Mouse (Mus musculus): Measurements from ENCODE around the gene Lrrc8d.
"Not testable (repeated sequence)": the region's sequence is repeated elsewhere in the genome, so short reads cannot be mapped to it uniquely, and the experiment has no call there.

The Lrrc8d gene

GRCm38 (mm10) chr5:105858754-105859694 is 159.3 kb downstream of the Lrrc8d start:
- no peak for DNase-seq (ENCODE audit: low read depth, low spot score)

DNA sequence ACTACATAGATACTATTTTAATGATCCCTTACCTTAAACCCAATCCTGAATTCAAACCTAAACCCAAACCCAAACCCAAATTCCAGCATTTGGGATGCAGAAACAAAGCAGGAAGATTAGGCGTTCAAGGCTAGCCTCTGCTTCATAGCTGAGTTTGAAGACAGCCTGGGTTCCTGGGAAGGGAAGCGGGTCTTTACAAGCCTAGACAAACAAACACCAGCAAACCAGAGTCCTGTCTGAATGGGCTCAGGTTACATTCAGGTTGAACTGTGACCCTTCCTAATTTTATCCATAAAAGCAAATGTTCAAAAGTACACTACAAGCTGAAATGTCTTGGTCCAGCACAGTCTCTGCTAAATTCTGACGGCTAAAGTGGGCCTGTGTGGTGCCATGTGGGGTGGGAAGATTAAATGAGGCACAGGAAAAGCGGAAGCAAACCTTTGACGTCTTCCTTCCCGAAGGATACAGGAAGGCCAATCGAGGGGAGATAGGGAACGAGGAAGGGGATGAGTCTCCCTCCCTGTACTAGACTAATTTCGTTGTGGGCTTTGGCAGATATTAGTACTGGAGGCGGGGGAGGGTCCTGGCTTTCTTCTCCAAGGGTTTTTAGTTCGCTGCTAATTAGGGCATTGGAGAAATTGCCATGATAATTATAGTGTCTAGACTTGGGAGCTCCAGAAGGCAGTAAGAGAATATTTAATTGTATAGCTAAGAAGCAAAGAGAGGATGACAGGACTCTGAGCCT is 160.1 kb downstream of the Lrrc8d start:
- DNase-seq (ENCODE audit: low read depth, low spot score): no peak

DNA sequence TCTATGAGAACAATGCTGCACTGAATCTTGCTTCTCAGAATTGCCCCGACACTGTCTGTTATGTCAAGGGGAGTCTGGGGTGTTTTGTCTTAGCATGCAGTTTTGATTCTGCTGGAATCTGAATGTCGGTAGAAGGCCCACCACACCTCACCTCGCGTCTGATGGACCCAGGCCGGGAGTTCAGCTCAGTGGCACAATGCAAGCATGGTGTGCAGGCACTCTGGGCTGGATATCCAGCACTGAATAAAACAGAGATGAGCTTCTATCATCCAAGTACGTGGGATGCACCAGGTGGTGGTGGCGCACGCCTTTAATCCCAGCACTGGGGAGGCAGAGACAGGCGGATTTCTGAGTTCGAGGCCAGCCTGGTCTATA is 160.7 kb downstream of the Lrrc8d start:
- DNase-seq (ENCODE audit: low read depth, low spot score): no peak

DNA sequence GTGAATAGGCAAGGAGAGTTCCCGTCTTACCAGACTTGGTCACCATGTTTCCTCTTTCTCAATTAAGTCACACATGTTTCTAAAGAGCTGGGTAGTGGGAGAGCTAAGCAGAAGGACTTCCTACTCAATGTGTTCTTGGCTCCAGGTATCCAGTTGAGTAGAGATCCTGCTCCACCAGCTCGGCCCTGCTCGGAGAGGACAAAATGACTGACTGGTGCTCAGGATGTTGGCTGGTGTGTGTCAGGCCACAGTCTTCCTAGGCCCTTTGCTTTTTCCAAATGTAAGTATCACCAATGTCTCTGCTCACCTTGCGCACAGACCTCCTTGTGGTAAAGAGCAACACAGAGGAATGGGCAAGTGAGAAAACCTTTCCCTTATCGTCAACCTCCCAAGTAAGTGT is 161.8 kb downstream of the Lrrc8d start:
- DNase-seq (ENCODE audit: low read depth, low spot score): no peak

GRCm38 (mm10) chr5:105865110-105865628 is 165.4 kb downstream of the Lrrc8d start:
- not testable (repeated sequence) for DNase-seq (ENCODE audit: low read depth, low spot score)

GRCm38 (mm10) chr5:105867427-105867826 is 167.7 kb downstream of the Lrrc8d start:
- no peak for DNase-seq (ENCODE audit: low read depth, low spot score)

DNA sequence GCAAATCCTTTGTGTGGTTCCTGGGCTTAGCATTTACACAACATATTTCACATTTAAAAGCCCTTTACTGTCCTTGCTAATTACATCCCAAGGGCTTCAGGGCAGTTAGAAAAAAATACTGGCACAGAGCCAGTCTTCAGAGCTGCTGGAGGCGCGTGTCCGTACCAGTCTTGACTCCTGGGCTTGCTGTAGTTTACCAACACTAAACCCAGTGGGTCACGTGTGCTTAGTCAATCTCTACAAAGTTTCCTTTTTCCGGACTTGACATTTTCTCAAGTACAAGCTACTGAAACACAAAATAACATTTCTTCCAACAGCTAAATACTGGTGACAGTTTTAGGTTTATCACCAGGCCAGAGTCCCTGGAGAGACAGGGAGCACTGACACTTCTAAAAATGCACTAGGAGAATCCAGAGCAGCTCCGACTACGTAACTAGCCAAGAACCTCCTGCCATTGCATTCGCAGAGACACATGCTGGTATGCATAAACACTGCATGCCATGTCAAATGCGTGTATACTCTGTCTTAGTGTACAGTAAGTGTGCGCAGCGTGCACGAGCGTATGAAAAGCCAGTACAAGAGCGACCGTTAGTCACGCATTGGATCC is 168.2 kb downstream of the Lrrc8d start:
- DNase-seq (ENCODE audit: low read depth, low spot score): no peak

- peak; percentile 67 for DNase-seq (ENCODE audit: low read depth, low spot score)
Observed at GRCm38 (mm10) chr5:105868593-105868992, 168.8 kb downstream of the Lrrc8d start.

DNA sequence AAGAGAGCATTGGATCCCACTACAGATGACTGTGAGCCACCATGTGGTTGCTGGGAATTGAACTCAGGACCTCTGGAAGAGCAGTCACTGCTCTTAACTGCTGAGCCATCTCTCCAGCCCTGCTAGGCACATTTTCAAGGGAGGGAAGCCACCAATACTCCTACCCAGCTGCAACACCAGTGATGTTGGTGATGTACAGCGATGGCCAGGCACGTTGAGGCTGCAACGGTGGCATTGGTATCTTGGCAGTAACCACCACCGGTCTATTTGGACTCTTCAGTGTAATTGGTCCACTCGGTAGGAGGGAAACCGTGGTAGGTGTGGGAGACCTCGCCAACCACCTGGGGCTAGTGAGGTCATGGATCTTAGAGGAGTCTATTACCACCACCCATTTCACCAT is 170.0 kb downstream of the Lrrc8d start:
- DNase-seq (ENCODE audit: low read depth, low spot score): no peak

DNA sequence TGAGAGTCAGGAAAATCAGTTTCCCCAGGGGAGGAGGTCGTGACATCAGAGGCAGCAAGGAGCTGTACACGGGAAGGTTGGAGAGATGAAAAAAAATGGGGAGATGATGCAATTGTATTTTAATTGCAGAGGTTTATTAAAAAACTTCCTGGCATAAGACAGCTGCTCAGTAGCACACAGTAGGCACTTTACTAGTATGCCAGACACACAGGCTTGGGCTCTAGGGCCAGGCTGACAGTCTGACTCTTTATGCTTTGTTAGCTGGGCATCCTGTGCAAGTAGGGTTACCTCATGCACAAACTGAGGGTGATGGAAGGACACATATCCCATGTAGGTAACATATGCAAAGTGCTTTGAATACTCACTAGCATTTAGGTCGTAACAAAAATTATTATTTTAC is 171.4 kb downstream of the Lrrc8d start:
- no peak for DNase-seq (ENCODE audit: low read depth, low spot score)

GRCm38 (mm10) chr5:105872176-105872575 is 172.4 kb downstream of the Lrrc8d start:
- no peak for DNase-seq (ENCODE audit: low read depth, low spot score)

GRCm38 (mm10) chr5:105872916-105873315 is 173.1 kb downstream of the Lrrc8d start:
- DNase-seq (ENCODE audit: low read depth, low spot score): no peak

- no peak for DNase-seq (ENCODE audit: low read depth, low spot score)
Observed at GRCm38 (mm10) chr5:105873774-105874173, 174.0 kb downstream of the Lrrc8d start.

DNA sequence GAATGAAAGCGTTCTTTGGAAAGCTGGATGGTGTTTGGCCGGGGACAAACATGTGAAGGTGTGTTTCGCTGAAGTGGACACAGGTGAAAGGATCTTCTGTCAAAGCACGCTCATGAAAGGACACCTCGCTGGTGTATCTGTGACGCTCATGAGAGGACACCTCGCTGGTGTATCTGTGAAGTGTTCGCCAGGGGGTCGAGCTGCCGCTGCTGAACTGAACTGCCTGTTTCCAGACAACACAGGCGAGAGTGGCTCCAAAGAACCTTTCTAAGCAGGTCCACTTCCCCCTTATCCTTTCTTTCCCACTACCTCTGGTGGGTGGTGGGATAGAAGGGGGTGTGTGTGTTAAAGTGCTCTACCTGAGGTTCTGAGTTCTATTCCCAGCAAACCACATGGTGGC is 174.7 kb downstream of the Lrrc8d start:
- DNase-seq (ENCODE audit: low read depth, low spot score): no peak

DNA sequence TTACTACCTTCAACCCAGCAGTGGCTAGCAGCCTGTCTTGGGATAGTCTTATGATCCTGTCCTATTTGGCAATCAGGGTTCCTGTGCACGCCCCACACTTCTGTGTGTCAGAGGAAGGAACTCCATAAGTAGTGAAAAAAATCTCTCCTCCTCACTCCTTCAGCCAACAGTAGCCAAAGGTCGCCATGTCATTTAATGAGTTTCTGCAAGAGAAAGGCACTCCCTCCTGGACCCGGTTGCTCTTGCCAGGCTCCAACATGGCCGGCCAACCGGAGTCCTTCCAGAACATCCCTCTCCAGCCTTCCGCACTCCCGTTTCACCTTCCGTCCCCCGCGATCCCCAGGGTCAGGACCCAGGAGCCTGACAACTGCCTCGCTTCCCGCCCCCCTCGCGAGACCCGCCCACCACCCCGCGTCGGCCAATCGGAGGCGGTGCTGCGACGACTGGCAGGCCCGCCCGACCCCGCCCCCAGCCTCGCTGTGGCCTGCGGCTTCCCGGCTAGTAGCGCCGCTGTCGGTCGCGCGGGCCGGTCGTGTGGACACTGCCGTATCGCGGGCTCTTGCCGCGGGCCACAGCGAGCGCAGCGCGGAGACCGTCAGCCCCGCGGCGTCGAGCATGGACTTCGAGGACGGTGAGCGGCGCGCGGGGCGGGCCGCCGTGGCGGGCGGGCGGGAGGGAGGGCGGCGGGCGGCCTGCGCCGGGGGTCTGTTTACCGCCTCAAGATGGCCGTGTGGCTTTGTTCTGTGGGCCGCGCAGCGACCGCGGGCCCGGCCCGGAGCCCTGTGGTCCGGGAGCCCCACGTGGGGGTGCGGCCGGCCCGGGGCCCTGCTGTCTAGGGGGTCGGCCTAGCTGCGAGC is 176.5 kb downstream of the Lrrc8d start, which contains the start of gene Zfp326:
Zfp326 (plus strand) TSS at position 498 of the 857 bp plus-strand sequence.
- DNase-seq (ENCODE audit: low read depth, low spot score): peak; percentile 52

GRCm38 (mm10) chr5:105876925-105877774 is 177.4 kb downstream of the Lrrc8d start:
- DNase-seq (ENCODE audit: low read depth, low spot score): no peak

All from brain, embryonic 18.5 days (tissue).